Mouse (Mus musculus): ENCODE results near the gene Mylpf. TPM values are rescaled to one million over a fixed set of nuclear protein-coding genes. Genes with fewer than 3 reads are reported as not detected.

The Mylpf gene
- polyA plus RNA-seq, 2 experiments, result 609 to 1,104 TPM

DNA sequence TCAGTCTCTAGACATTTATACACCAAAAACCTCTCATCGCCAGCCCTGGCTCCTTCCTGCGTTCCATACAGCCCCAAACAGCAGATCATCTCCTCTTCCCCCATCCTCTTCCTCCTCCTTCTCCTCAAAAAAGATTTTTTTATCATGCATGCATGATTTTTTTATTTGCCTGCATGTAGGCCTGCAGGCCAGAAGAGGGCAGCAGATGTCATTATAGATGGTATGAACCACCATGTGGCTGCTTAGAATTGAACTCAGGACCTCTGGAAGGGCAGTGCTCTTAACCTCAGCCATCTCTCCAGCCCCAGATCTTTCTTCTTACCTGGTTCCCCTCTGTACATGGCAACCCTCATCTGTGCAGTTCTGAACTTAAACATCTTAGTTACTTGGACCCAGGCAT is 43.7 kb downstream of the Mylpf start:
- DNase-seq (ENCODE audit: low spot score) (peak; percentile 23), ATAC-seq (ENCODE audit: low FRiP score, low read depth) (no peak)
- H3K36me3 ChIP-seq (ENCODE audit: control insufficient read depth, insufficient read depth, low read length), result peaks cover 44% of the 10 kb centered on the region
- no peaks in the 10 kb centered on the region for H3K9me3 ChIP-seq (ENCODE audit: control insufficient read depth, low read length)
- H3K27me3 ChIP-seq (ENCODE audit: control insufficient read depth, insufficient read depth, low read length), result no peaks in the 10 kb centered on the region
- no peak overlapping the region for H3K4me3 ChIP-seq (replicated peaks; ENCODE audit: low read length)
- 94% methylated on average over 2 of the region's 2 CpGs for WGBS
- no peak overlapping the region for H3K9ac ChIP-seq (ENCODE audit: low read depth, low read length, severe bottlenecking)
- H3K4me1 ChIP-seq (ENCODE audit: control insufficient read depth, insufficient read depth, low read length), result peaks cover 7% of the 10 kb centered on the region; the same call in 1 of the 2 replicates
- H3K4me2 ChIP-seq (replicated peaks; ENCODE audit: low read depth, low read length, severe bottlenecking), result no peak overlapping the region
- no peak overlapping the region for H3K27ac ChIP-seq (replicated peaks; ENCODE audit: low read depth, low read length)
- no peak for TF ChIP-seq POLR2A (IDR thresholded peaks at IDR 0.05; ENCODE audit: borderline replicate concordance, extremely low read depth, insufficient read depth, insufficient read length)

DNA sequence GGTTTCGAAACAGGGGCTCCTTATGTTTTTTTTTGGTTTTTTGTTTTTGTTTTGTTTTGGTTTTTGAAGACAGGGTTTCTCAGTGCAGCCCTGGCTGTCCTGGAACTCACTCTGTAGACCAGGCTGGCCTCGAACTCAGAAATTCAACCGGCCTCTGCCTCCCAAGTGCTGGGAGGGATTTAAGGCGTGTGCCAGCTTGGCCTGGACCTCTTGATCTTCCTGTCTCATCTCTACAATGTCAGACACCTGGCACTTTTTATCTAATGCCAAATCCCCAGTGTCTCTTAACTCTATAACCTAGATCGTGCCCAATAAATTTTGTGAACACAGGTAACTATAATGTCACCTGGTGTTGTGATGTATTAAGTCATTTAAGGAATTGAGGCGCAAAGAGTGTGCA is 44.7 kb downstream of the Mylpf start:
- H3K27ac ChIP-seq (replicated peaks; ENCODE audit: low read depth, low read length), result peak overlapping the region; percentile 75

GRCm38 (mm10) chr7:127253821-127254769 is 45.4 kb downstream of the Mylpf start:
- DNase-seq (ENCODE audit: low spot score) (peak; percentile 96), ATAC-seq (ENCODE audit: low FRiP score, low read depth) (peak; percentile 93)
- TF ChIP-seq POLR2A (IDR thresholded peaks at IDR 0.05; ENCODE audit: borderline replicate concordance, extremely low read depth, insufficient read depth, insufficient read length), result 0 out of 2 replicates have a peak, but pooled peaks have one; percentile 33
- Histone ChIP-seq H3K9ac (ENCODE audit: low read depth, low read length, severe bottlenecking) (peak overlapping the region; percentile 75), H3K4me1 (ENCODE audit: control insufficient read depth, insufficient read depth, low read length) (peaks cover 7% of the 10 kb centered on the region; the same call in 1 of the 2 replicates), H3K27me3 (ENCODE audit: control insufficient read depth, insufficient read depth, low read length) (no peaks in the 10 kb centered on the region), H3K4me2 (replicated peaks; ENCODE audit: low read depth, low read length, severe bottlenecking) (peak overlapping the region; percentile 89), H3K27ac (replicated peaks; ENCODE audit: low read depth, low read length) (peak overlapping the region; percentile 75), H3K36me3 (ENCODE audit: control insufficient read depth, insufficient read depth, low read length) (peaks cover 35% of the 10 kb centered on the region), H3K9me3 (ENCODE audit: control insufficient read depth, low read length) (no peaks in the 10 kb centered on the region), H3K4me3 (replicated peaks; ENCODE audit: low read length) (peak overlapping the region; percentile 63)
- under 1% methylated on average over 116 of the region's 136 CpGs for WGBS

More for the DNA sequence above, 44.7 kb downstream of the Mylpf start:
- DNase-seq (ENCODE audit: low spot score) (no peak), ATAC-seq (ENCODE audit: low FRiP score, low read depth) (no peak)
- 74% methylated on average over 6 of the region's 6 CpGs for WGBS
- Histone ChIP-seq H3K4me3 (replicated peaks; ENCODE audit: low read length) (peak overlapping the region; percentile 63), H3K36me3 (ENCODE audit: control insufficient read depth, insufficient read depth, low read length) (peaks cover 38% of the 10 kb centered on the region), H3K27me3 (ENCODE audit: control insufficient read depth, insufficient read depth, low read length) (no peaks in the 10 kb centered on the region), H3K4me2 (replicated peaks; ENCODE audit: low read depth, low read length, severe bottlenecking) (peak overlapping the region; percentile 89), H3K4me1 (ENCODE audit: control insufficient read depth, insufficient read depth, low read length) (peaks cover 7% of the 10 kb centered on the region; the same call in 1 of the 2 replicates), H3K9me3 (ENCODE audit: control insufficient read depth, low read length) (no peaks in the 10 kb centered on the region), H3K9ac (ENCODE audit: low read depth, low read length, severe bottlenecking) (peak overlapping the region; percentile 75)
- TF ChIP-seq POLR2A (IDR thresholded peaks at IDR 0.05; ENCODE audit: borderline replicate concordance, extremely low read depth, insufficient read depth, insufficient read length), result no peak

DNA sequence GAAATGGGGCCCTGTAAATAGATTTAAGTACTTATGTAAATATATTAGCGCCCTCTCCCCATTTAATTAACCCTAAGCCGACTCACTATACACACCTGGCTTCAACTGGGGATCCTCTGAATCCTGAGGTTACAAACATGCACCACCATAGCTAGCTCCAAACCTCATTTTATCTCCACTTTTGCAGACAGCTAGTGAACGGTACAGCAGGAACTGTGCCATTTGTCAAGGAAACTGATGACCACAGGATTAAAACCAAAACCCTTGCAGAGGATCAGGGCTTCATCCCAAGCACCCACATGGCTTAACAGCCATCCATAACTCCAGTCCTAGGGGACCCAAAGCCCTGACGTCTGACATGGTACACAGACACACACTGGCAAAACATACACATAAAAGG is 46.3 kb downstream of the Mylpf start:
- WGBS, result 23% methylated on average over 4 of the region's 4 CpGs
- Histone ChIP-seq H3K27ac (replicated peaks; ENCODE audit: low read depth, low read length) (0 out of 2 replicates have a peak overlapping the region, but pooled peaks have one; percentile 75), H3K36me3 (ENCODE audit: control insufficient read depth, insufficient read depth, low read length) (peaks cover 26% of the 10 kb centered on the region), H3K4me1 (ENCODE audit: control insufficient read depth, insufficient read depth, low read length) (peaks cover 9% of the 10 kb centered on the region; the same call in 1 of the 2 replicates), H3K4me3 (replicated peaks; ENCODE audit: low read length) (peak overlapping the region; percentile 63), H3K4me2 (replicated peaks; ENCODE audit: low read depth, low read length, severe bottlenecking) (peak overlapping the region; percentile 89), H3K27me3 (ENCODE audit: control insufficient read depth, insufficient read depth, low read length) (no peaks in the 10 kb centered on the region), H3K9me3 (ENCODE audit: control insufficient read depth, low read length) (no peaks in the 10 kb centered on the region), H3K9ac (ENCODE audit: low read depth, low read length, severe bottlenecking) (peak overlapping the region; percentile 75)
- ATAC-seq (ENCODE audit: low FRiP score, low read depth) (no peak), DNase-seq (ENCODE audit: low spot score) (no peak)
- no peak for TF ChIP-seq POLR2A (IDR thresholded peaks at IDR 0.05; ENCODE audit: borderline replicate concordance, extremely low read depth, insufficient read depth, insufficient read length)

- no peak for TF ChIP-seq POLR2A (IDR thresholded peaks at IDR 0.05; ENCODE audit: borderline replicate concordance, extremely low read depth, insufficient read depth, insufficient read length)
- H3K9me3 ChIP-seq (ENCODE audit: control insufficient read depth, low read length), result no peaks in the 10 kb centered on the region
- no peak overlapping the region for H3K4me2 ChIP-seq (replicated peaks; ENCODE audit: low read depth, low read length, severe bottlenecking)
- peaks cover 9% of the 10 kb centered on the region; the same call in 1 of the 2 replicates for H3K4me1 ChIP-seq (ENCODE audit: control insufficient read depth, insufficient read depth, low read length)
- ATAC-seq (ENCODE audit: low FRiP score, low read depth) (no peak), DNase-seq (ENCODE audit: low spot score) (no peak)
- H3K27ac ChIP-seq (replicated peaks; ENCODE audit: low read depth, low read length), result no peak overlapping the region
- H3K27me3 ChIP-seq (ENCODE audit: control insufficient read depth, insufficient read depth, low read length), result no peaks in the 10 kb centered on the region
- H3K4me3 ChIP-seq (replicated peaks; ENCODE audit: low read length), result no peak overlapping the region
- WGBS, result 89% methylated on average over 2 of the region's 2 CpGs
- H3K36me3 ChIP-seq (ENCODE audit: control insufficient read depth, insufficient read depth, low read length), result peaks cover 22% of the 10 kb centered on the region
- no peak overlapping the region for H3K9ac ChIP-seq (ENCODE audit: low read depth, low read length, severe bottlenecking)
Observed at GRCm38 (mm10) chr7:127255965-127256364, 47.3 kb downstream of the Mylpf start.

All from limb, embryonic 14.5 days (tissue).